Mouse (Mus musculus) MEL (cell line): ENCODE results near the gene Loxl1. TPM values are rescaled to one million over a fixed set of nuclear protein-coding genes. Genes with fewer than 3 reads are reported as not detected.
"Not testable (repeated sequence)": the region's sequence is repeated elsewhere in the genome, so short reads cannot be mapped to it uniquely, and the experiment has no call there.

Experiments
- DNase-seq: peaks from one replicate; pipeline ENCODE4 v3.0.0; 2011; ENCODE audit warnings: low read depth, low spot score
- H3K27ac ChIP-seq: 2 replicates; pipeline ENCODE4 v1.5.1; 2012; ENCODE audit warnings: low read depth, mild to moderate bottlenecking, control low read depth, low read length, moderate library complexity; ENCODE audit not compliant: control insufficient read depth
- H3K27me3 ChIP-seq, 2 experiments: fragments of 150-350 bp in 1 of 2; sonication (generic) in 1 of 2; 2 replicates each; pipeline ENCODE4 v1.6.1; 2012; ENCODE audit warnings: low read length in 2 of 2, mild to moderate bottlenecking in 2 of 2, improper control_type of control experiment in 1 of 2, moderate library complexity in 1 of 2; ENCODE audit not compliant: insufficient read depth in 2 of 2, control insufficient read depth in 1 of 2
- H3K36me3 ChIP-seq, 2 experiments: 2 replicates each; pipeline ENCODE4 v1.6.1; 2012 to 2014; ENCODE audit warnings: low read length in 2 of 2, improper control_type of control experiment in 1 of 2, inconsistent platforms in 1 of 2, mild to moderate bottlenecking in 1 of 2; ENCODE audit not compliant: insufficient read depth in 2 of 2, control insufficient read depth in 1 of 2
- H3K4me1 ChIP-seq, 2 experiments: fragments of 150-350 bp in 1 of 2; sonication (generic) in 1 of 2; 2 replicates each; pipeline ENCODE4 v1.6.1; 2012; ENCODE audit warnings: low read length in 2 of 2, improper control_type of control experiment in 1 of 2, mild to moderate bottlenecking in 1 of 2; ENCODE audit not compliant: insufficient read depth in 2 of 2, control insufficient read depth in 1 of 2
- H3K4me3 ChIP-seq, 2 experiments: fragments of 150-350 bp in 1 of 2; sonication (generic) in 1 of 2; 2 replicates each; pipeline ENCODE4 v1.5.1; 2012; ENCODE audit warnings: low read depth in 2 of 2, low read length in 2 of 2, mild to moderate bottlenecking in 2 of 2, moderate library complexity in 2 of 2, control low read depth in 1 of 2, improper control_type of control experiment in 1 of 2; ENCODE audit not compliant: control insufficient read depth in 1 of 2, insufficient read depth in 1 of 2
- H3K79me2 ChIP-seq: 2 replicates; pipeline ENCODE4 v1.6.1; 2012; ENCODE audit warnings: mild to moderate bottlenecking, low read length, moderate library complexity; ENCODE audit not compliant: control insufficient read depth, poor library complexity, insufficient read depth
- H3K9ac ChIP-seq: 2 replicates; pipeline ENCODE4 v1.6.1; 2012; ENCODE audit warnings: low read depth, mild to moderate bottlenecking, control low read depth, low read length, moderate library complexity; ENCODE audit not compliant: control insufficient read depth, poor library complexity, severe bottlenecking
- H3K9me3 ChIP-seq: fragments of 150-350 bp; sonication (generic); replicated peaks from 2 replicates; pipeline ENCODE4 v1.6.1; 2012; ENCODE audit warnings: mild to moderate bottlenecking, low read length, improper control_type of control experiment, moderate library complexity; ENCODE audit not compliant: insufficient read depth
- CHD1 ChIP-seq: IDR thresholded peaks from 2 replicates; pipeline ENCODE4 v1.6.1; 2012; ENCODE audit warnings: low read depth, mild to moderate bottlenecking, inconsistent platforms, low read length, improper control_type of control experiment
- CHD2 ChIP-seq: IDR thresholded peaks from 2 replicates; pipeline ENCODE4 v1.6.1; 2011; ENCODE audit warnings: low read length, improper control_type of control experiment
- E2F4 ChIP-seq: IDR thresholded peaks from 2 replicates; pipeline ENCODE4 v1.6.1; 2011; ENCODE audit warnings: low read depth, low read length, improper control_type of control experiment, borderline replicate concordance
- ELF1 ChIP-seq: IDR thresholded peaks from 2 replicates; pipeline ENCODE4 v1.6.1; 2014; ENCODE audit warnings: low read depth, mild to moderate bottlenecking, inconsistent platforms, low read length, improper control_type of control experiment, moderate library complexity
- EP300 ChIP-seq, 2 experiments: IDR thresholded peaks; 2 replicates each; pipeline ENCODE4 v1.6.1; 2011; ENCODE audit warnings: improper control_type of control experiment in 2 of 2, low read length in 2 of 2, low read depth in 1 of 2, mild to moderate bottlenecking in 1 of 2
- GATA1 ChIP-seq: IDR thresholded peaks from 2 replicates; pipeline ENCODE4 v1.6.1; 2011; ENCODE audit warnings: low read depth, low read length, improper control_type of control experiment
- KAT2A ChIP-seq: conservative IDR thresholded peaks from 2 replicates; pipeline ENCODE4 v1.6.1; 2012; ENCODE audit warnings: low read depth, low read length, improper control_type of control experiment, inconsistent platforms
- MAFK ChIP-seq: IDR thresholded peaks from 2 replicates; pipeline ENCODE4 v1.6.1; 2011; ENCODE audit warnings: low read depth, mild to moderate bottlenecking, low read length, improper control_type of control experiment, borderline replicate concordance
- MAZ ChIP-seq: IDR thresholded peaks from 2 replicates; pipeline ENCODE4 v1.6.1; 2012; ENCODE audit warnings: low read depth, mild to moderate bottlenecking, inconsistent platforms, low read length, improper control_type of control experiment
- MYB ChIP-seq: IDR thresholded peaks from 2 replicates; pipeline ENCODE4 v1.6.1; 2011; ENCODE audit warnings: mild to moderate bottlenecking, low read depth, low read length, improper control_type of control experiment
- NELFE ChIP-seq: IDR thresholded peaks from 2 replicates; pipeline ENCODE4 v1.6.1; 2011; ENCODE audit warnings: low read depth, low read length, improper control_type of control experiment
- NRF1 ChIP-seq: IDR thresholded peaks from 2 replicates; pipeline ENCODE4 v1.6.1; 2014; ENCODE audit warnings: low read depth, mild to moderate bottlenecking, inconsistent platforms, low read length, improper control_type of control experiment, moderate library complexity; ENCODE audit not compliant: poor library complexity, insufficient read depth, severe bottlenecking
- POLR2AphosphoS5 ChIP-seq: IDR thresholded peaks from 2 replicates; pipeline ENCODE4 v1.6.1; 2012; ENCODE audit warnings: low read depth, borderline replicate concordance, mild to moderate bottlenecking, inconsistent platforms, low read length, moderate library complexity, mixed read lengths
- RCOR1 ChIP-seq: IDR thresholded peaks from 2 replicates; pipeline ENCODE4 v1.6.1; 2012; ENCODE audit warnings: low read depth, mild to moderate bottlenecking, inconsistent platforms, low read length, improper control_type of control experiment
- SMC3 ChIP-seq: IDR thresholded peaks from 2 replicates; pipeline ENCODE4 v1.6.1; 2011; ENCODE audit warnings: low read depth, low read length, improper control_type of control experiment
- UBTF ChIP-seq: IDR thresholded peaks from 2 replicates; pipeline ENCODE4 v1.6.1; 2012; ENCODE audit warnings: low read depth, mild to moderate bottlenecking, inconsistent platforms, low read length, improper control_type of control experiment, moderate library complexity, borderline replicate concordance; ENCODE audit not compliant: insufficient read depth
- USF1 ChIP-seq: IDR thresholded peaks from 2 replicates; pipeline ENCODE4 v1.6.1; 2014; ENCODE audit warnings: low read depth, mild to moderate bottlenecking, inconsistent platforms, low read length, improper control_type of control experiment, moderate library complexity
- USF2 ChIP-seq, 2 experiments: IDR thresholded peaks; 2 replicates each; pipeline ENCODE4 v1.6.1; 2011 to 2012; ENCODE audit warnings: improper control_type of control experiment in 2 of 2, low read length in 2 of 2, borderline replicate concordance in 1 of 2, inconsistent platforms in 1 of 2, low read depth in 1 of 2, mild to moderate bottlenecking in 1 of 2; ENCODE audit not compliant: insufficient read depth in 1 of 2
- ZMIZ1 ChIP-seq: IDR thresholded peaks from 2 replicates; pipeline ENCODE4 v1.6.1; 2012; ENCODE audit warnings: low read depth, mild to moderate bottlenecking, inconsistent platforms, low read length, improper control_type of control experiment, moderate library complexity
- polyA plus RNA-seq, 2 experiments: library from polyadenylated mRNA; stranded (reverse) in 1 of 2; unstranded in 1 of 2; fragments of >175 nt in 1 of 2; fragments of >200 nt in 1 of 2; gene quantifications; 2 replicates each; pipeline versions ENCODE4 v1.2.1 to v1.2.4; 2012; ENCODE audit warnings: low replicate concordance in 2 of 2, low read depth in 1 of 2; ENCODE audit not compliant: insufficient read length in 2 of 2, insufficient read depth in 1 of 2, missing spikeins in 1 of 2
- total RNA-seq: library from RNA; depleted of rRNA; stranded (reverse); fragments of 300-350 nt; gene quantifications from 2 replicates; pipeline ENCODE4 v1.2.3, GENCODE M21; 2012

Gene Loxl1
- total and polyA plus RNA-seq, 3 experiments, result not detected

DNA sequence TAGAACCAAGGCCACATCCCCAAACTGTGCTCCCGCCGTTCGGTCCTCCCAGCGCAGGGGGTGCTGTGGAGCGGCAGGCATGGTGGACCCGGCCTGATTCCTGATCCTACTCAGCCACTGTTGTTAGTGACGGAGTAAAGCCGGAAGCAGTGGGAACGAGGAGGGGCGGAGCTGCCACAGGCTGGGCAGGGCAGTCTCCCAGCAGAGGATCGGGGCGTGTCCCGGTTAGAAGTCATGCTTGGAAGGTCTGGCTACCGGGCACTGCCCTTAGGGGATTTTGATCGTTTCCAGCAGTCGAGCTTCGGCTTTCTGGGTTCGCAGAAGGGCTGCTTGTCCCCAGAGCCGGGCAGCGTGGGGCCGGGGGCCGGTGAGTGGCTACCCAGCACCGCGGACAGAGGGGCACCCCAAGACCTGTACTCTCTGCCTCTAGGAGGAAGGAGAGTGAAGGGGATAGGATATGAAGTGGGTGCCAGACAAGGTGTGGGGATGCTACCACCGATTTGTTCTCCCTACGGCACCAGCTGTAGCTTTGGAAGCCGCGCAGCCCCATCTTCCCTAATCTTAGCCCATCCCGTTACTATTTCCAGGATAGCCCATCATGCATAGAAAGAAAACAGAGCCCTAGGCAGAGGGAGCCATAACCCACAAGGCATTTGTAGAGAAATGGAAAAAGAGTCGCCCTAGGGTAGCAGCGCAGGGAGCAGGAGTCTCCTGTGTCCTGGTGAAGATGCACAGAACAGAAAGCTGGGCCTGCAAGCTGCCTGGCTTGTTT lies 59.8 kb downstream of the Loxl1 start, which contains the start of gene Stoml1 (continued):
- TF ChIP-seq MAFK, result no peak
- no peak for TF ChIP-seq CHD2
- peak; percentile 97 for TF ChIP-seq ELF1
- no peak for TF ChIP-seq USF2 (IDR thresholded peaks at IDR 0.05; ENCODE audit: borderline replicate concordance in 1 of 2, insufficient read depth in 1 of 2, low read depth in 1 of 2, low read length in 2 of 2)
- TF ChIP-seq CHD1, result no peak
- peak; percentile 70; the same call in 1 of the 2 replicates for TF ChIP-seq ZMIZ1
- TF ChIP-seq EP300 (IDR thresholded peaks at IDR 0.05; ENCODE audit: low read depth in 1 of 2, low read length in 2 of 2), result peak in 1 of 2 experiments; percentile 46; a peak in 2 of 4 replicates
- TF ChIP-seq UBTF, result no peak

DNA sequence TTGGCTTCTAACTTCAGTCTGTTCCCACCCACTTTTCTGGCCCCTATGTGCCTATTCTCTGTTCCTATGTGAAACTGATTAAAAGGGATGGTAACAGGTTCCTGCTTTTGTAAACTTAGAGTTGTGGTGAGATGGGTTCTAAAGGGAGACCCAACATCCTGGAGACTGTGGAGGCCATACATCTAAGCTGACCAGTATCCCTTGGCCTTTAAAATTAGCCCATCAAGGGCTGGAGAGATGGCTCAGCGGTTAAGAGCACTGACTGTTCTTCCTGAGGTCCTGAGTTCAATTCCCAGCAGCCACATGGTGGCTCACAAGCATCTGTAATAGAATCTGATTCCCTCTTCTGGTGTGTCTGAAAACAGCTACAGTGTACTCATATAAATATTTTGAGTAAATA lies 62.3 kb downstream of the Loxl1 start:
- Histone ChIP-seq H3K36me3 (peaks cover 0 to 15% of the 10 kb centered on the region in 2 experiments; a peak in 2 of 4 replicates), H3K4me1 (peaks cover 2 to 11% of the 10 kb centered on the region in 2 experiments), H3K79me2 (peaks cover 22% of the 10 kb centered on the region)
- H3K27me3 ChIP-seq, H3K9me3 ChIP-seq, H3K4me3 ChIP-seq, DNase-seq, H3K27ac ChIP-seq, H3K9ac ChIP-seq: not testable (repeated sequence)

DNA sequence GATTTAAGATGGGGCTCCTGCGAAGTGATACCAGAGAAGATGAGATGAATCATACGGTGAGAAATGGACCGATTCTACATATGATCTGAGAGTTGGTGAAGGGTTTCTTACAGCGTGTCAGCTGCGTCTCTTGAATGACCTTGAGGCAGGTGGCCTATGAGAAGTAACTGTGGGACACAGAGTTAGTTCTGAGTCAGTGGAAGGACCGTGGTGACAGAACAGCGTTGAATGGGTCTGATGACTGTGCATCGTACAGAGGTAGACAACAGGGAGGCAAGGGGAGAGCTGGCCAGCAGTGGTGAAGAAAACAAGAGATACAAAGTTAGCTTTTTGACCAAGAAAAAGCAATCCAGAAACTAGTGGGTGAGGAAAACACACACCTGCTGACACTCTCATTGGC lies 62.7 kb downstream of the Loxl1 start:
- no peak overlapping the region for H3K4me3 ChIP-seq
- peaks cover 0 to 13% of the 10 kb centered on the region in 2 experiments; a peak in 2 of 4 replicates for H3K36me3 ChIP-seq
- no peaks in the 10 kb centered on the region for H3K9me3 ChIP-seq
- peaks cover 22% of the 10 kb centered on the region for H3K79me2 ChIP-seq
- H3K9ac ChIP-seq, result no peak overlapping the region
- H3K27me3 ChIP-seq, result no peaks in the 10 kb centered on the region
- peaks cover 2 to 11% of the 10 kb centered on the region in 2 experiments for H3K4me1 ChIP-seq
- DNase-seq, result no peak
- H3K27ac ChIP-seq, result no peak overlapping the region; the same call in 1 of the 2 replicates
- TF ChIP-seq RCOR1, result no peak
- no peak for TF ChIP-seq KAT2A
- no peak for TF ChIP-seq USF1
- no peak for TF ChIP-seq MYB
- no peak for TF ChIP-seq POLR2AphosphoS5
- TF ChIP-seq ZMIZ1, result no peak
- TF ChIP-seq NRF1, result no peak
- no peak for TF ChIP-seq NELFE
- no peak for TF ChIP-seq MAFK
- TF ChIP-seq CHD1, result no peak
- no peak for TF ChIP-seq E2F4
- TF ChIP-seq GATA1, result no peak
- TF ChIP-seq MAZ, result no peak
- no peak for TF ChIP-seq SMC3
